Mouse (Mus musculus) thymus, postnatal 10 days (tissue): ENCODE measurements around the gene Nacad.

Experiments
- DNase-seq, 2 experiments: peaks; one replicate each; pipeline ENCODE4 v3.0.0; 2021; ENCODE audit warnings: low spot score in 2 of 2

Gene Nacad

GRCm38 (mm10) chr11:6605491-6606399 lies at the start of gene Nacad:
Gene Nacad, minus strand, starts transcription at chr11:6606053.
- no peak for DNase-seq

- peak; percentile 70 to 92 for DNase-seq
Measured at GRCm38 (mm10) chr11:6654903-6655302, 49.0 kb upstream of the Nacad start.

DNA sequence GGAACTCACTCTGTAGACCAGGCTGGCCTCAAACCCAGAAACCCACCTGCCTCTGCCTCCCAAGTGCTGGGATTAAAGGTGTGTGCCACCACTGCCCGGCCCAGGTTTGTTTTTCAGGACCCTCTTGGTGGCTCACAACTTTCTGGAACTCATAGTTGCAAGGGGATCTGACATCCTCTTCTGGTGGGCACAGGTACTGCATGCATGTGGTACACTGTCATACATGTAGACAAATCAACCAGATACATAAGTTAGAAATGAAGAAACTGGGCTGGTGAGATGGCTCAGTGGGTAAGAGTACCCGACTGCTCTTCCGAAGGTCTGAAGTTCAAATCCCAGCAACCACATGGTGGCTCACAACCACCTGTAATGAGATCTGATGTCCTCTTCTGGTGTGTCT lies 47.1 kb upstream of the Nacad start:
- peak; percentile 23 to 46 for DNase-seq

DNA sequence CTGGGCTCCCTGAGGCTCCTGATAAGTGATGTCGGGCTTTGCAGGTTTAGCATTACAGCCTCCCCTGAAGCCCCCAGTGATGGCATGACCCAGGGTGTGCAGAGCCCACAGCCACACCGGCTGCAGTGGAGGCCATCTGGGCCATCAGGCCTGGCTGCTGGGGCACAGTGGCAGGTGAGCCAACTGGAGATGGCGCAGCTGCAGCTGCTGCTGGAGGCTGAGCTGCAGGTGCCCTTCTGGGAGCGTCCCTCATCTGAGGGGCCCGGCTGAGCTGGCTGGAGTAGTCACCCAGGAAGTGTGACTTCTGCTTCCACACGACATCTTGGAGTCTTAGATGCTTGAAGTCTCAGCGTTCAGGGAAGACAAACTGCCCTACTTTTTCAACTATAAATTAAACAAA lies 44.7 kb upstream of the Nacad start:
- peak; percentile 69 to 73 for DNase-seq

GRCm38 (mm10) chr11:6647831-6648724 lies 42.2 kb upstream of the Nacad start:
- DNase-seq: no peak

GRCm38 (mm10) chr11:6644566-6644965 lies 38.7 kb upstream of the Nacad start:
- DNase-seq: no peak

DNA sequence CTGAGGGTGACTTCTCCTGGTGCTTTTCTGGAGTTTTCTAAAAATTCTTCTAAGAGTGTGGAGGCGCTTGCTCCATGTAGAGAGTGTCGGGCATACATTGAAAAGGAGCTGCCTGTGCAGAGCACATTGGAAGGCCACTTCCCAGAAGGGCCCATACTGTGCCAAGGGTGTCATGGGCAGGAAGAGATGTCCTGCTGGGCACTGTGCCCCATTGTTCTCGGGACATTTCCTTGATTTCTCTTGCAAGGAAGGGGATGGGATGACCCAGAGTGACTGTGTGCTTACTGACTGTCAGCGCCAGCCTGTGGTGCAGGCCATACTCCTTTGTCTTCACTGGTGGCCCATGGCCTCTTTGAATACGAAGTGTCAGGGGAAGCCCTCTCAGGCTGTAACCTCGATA lies 33.2 kb upstream of the Nacad start:
- DNase-seq: no peak

GRCm38 (mm10) chr11:6638537-6638936 lies 32.7 kb upstream of the Nacad start, which contains the start of gene Wap:
Gene Wap, minus strand, starts transcription at chr11:6638637.
- no peak for DNase-seq

- DNase-seq: peak in 1 of 2 experiments; percentile 54
Measured at GRCm38 (mm10) chr11:6636150-6636549, 30.3 kb upstream of the Nacad start.

- DNase-seq: peak in 1 of 2 experiments; percentile 33
Measured at GRCm38 (mm10) chr11:6629655-6630054, 23.8 kb upstream of the Nacad start.

DNA sequence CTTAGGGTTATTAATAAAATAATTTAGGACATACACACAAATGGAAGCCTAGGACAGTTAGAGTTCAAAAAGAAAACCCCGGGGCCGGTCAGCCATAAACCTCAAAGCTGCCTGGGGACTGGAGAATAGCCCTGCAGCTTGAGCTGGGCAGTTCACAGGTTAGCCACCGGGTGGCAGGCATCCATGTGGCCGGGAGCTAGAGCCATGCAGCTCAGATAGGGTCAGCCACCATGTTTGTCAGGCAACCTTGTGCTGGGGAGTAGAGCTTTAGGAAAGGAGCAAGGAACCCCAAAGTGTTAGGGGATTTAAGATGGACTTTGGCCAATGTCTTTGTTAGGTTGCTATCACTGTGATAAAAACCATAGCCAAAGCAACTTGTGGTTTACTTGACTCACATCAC lies 22.7 kb upstream of the Nacad start:
- DNase-seq: peak; percentile 41 to 59

DNA sequence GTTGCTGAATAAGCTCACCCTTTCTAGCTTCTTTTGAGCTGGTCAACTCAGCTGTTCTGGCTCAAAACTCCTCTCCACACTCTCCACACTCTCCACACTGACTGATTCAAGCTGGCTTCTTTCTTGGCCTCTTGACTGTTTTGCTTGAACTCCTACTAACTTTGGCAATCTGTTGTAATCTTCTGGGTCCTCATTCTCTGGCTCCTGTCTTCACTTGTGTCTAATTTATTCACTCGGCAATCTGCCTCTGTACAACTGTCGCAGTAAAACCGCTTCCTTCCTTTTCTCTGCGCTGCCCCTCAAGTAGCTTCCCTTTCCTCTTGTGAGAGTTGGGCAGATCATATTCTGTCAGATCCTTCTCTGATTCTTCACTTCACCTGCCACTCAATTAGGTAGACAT lies 21.9 kb upstream of the Nacad start:
- DNase-seq: peak; percentile 32 to 37

DNA sequence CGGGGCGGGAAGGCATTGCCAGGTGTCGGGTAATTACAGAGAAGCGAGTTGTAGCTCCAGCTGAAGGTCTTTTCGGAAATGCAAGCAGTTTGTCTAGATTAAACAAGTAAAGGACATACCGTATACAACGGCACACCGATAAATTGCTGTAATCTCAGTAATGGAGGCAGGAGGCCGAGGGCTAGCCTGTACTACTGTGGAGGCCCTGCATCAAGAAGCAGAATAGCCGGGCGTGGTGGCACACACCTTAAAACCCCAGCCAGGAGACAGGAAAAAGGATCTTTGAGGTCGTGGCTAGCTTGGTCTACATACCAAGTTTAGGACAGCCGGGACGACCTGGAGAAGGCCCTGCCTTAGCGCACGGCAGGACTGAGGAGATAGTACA lies 20.5 kb upstream of the Nacad start:
- no peak for DNase-seq

DNA sequence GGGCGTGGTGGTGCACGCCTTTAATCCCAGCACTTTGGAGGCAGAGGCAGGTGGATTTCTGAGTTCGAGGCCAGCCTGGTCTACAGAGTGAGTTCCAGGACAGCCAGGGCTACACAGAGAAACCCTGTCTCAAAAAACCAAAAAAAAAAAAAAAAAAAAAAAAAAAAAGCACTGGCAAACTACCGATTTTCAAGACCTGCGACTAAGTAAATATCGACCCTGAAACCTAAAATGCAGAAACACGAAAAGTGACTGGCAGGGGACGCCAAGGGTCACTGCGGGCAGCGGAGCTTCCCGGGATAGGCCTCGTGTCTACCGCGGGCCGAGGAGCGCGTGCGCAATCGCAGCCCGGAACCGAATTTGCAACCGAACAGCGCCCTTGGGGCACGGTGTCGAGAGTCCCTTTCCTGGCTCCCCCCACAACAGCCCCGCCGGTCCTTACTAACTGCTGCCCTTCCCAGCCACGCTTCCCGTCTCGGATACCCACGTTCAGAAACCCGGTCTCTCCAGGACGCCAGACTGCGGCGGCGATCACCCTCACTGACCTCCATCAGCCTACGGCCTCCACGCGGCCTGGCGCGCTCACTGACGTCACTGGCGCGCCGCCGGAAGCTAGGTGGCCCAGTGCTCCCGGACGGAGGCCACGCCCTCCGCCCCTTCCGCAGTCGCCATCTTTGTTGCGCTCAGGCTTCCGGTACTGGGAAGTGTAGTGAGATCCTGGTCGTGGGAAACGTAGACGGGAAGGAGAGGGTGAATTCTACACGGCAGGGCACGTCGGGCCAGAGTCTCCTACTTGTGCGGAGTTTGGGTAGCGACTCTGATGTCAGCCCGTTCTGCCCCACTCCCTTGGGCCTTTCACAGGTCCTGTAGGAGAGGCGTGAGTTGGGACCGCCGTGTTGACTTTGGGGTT lies 19.9 kb upstream of the Nacad start, which contains the start of gene Tbrg4:
Gene Tbrg4, minus strand, starts transcription at position 590 of the 910 bp plus-strand sequence.
- DNase-seq: peak; percentile 83 to 88

GRCm38 (mm10) chr11:6624619-6625382 lies 18.9 kb upstream of the Nacad start:
- no peak for DNase-seq

- no peak for DNase-seq
Measured at GRCm38 (mm10) chr11:6623704-6624103, 17.9 kb upstream of the Nacad start.

- DNase-seq: no peak
Measured at GRCm38 (mm10) chr11:6615250-6616205, 9.7 kb upstream of the Nacad start.

DNA sequence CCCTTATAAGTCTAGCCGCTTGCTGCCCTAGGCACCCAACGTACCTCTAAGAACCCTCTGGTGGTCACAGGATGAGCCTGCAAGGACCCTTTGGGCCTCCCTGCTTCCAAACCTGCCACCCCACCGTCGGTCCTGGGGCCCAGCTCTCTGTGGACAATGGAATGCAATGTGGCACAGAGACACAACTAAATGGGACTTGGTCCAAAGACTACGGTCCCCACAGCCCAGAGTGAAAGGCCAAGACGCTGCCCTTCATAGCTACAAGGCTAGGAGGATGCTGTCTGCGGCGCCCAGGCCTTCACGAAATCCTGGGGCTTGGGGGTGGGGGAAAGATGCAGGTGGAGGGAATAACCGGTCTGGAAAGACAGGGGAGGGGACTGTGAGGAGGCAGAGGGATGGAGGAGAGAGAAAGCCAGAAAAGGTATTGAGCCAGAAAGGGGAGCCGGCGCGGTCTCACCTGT lies 802 bp downstream of the Nacad start:
- no peak for DNase-seq

GRCm38 (mm10) chr11:6604604-6604936 lies 1.3 kb downstream of the Nacad start:
- no peak for DNase-seq
